Mouse (Mus musculus) cortical plate, adult 2 months (tissue): ENCODE results near the gene Osbp.
A peak's percentile ranks its signal among the peaks of the same experiment; 100 is the strongest.

ENCODE experiments used
- CTCF ChIP-seq: fragments of 200-500 bp; IDR thresholded peaks from 2 replicates; pipeline ENCODE4 v1.5.1; 2011; ENCODE audit warnings: mild to moderate bottlenecking, control low read depth, low read length; ENCODE audit not compliant: insufficient read depth; ENCODE audit errors: extremely low read depth
- POLR2A ChIP-seq: fragments of 200-500 bp; IDR thresholded peaks from 2 replicates; pipeline ENCODE4 v1.6.1; 2011; ENCODE audit warnings: mild to moderate bottlenecking, low read length, control low read depth; ENCODE audit not compliant: insufficient read depth; ENCODE audit errors: extremely low read depth

DNA sequence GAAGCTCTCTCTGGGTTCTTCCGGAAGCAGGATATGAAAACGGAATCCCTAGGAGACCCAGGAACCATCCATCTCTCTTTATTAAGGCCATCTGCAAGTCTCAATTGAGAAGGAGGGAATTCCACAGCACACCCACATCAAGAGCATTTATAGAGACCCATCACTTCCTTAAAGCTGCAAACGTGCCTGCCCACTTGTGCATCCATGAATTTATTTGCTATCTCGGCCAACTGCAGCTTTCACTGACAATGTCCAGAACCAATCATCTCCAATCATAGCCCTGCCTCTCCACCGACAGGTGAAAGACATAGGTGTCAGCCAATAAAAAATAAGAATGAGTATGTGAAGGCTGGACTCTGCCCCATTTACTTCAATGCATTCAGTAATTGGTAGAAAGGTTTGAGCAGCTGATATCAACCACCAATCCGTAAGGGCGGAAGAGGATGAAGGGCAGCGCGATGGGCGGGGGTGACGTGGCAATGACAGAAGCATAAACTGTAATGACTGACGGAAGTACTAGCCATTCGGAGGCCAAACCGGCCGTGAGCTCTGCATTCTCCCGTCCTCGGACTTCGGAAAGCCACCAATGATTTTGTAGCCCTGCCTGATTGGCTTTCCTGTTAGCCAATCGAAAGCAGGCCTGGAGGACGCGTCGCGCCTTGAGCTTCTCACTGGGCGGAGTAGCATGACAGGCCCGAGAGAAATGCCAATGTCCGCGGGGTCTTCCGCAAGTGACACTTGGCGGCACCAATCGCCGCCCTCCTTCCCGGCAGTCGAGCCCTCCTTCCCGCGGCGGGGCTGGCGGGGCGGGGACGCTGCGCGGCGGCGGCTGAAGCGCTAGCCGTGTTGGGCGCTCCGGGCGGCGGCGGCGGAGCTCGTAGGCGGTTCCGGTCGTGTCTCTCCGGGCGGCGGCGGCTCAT, at the start of gene Osbp:
- TF ChIP-seq CTCF: no peak
- peak; percentile 83 for TF ChIP-seq POLR2A
